Mouse (Mus musculus) thymus, adult 2 months (tissue): ENCODE measurements around the gene D130052B06Rik. TPM values are rescaled to one million over a fixed set of nuclear protein-coding genes. Genes with fewer than 3 reads are reported as not detected.

Experiments
- DNase-seq: peaks from one replicate; pipeline ENCODE4 v3.0.0; 2021
- H3K27ac ChIP-seq: fragments of 200-500 bp; 2 replicates; pipeline ENCODE4 v1.5.1; 2012; ENCODE audit warnings: low read length, control low read depth; ENCODE audit not compliant: control insufficient read depth, insufficient read depth
- H3K27me3 ChIP-seq: fragments of 200-500 bp; 2 replicates; pipeline ENCODE4 v1.6.1; 2012; ENCODE audit warnings: mild to moderate bottlenecking, low read length, moderate library complexity, mixed read lengths; ENCODE audit not compliant: control insufficient read depth, insufficient read depth
- H3K36me3 ChIP-seq: fragments of 200-500 bp; 2 replicates; pipeline ENCODE4 v1.6.1; 2012; ENCODE audit warnings: mild to moderate bottlenecking, low read length, moderate library complexity; ENCODE audit not compliant: control insufficient read depth, insufficient read depth
- H3K4me1 ChIP-seq: fragments of 200-500 bp; replicated peaks from 2 replicates; pipeline ENCODE4 v1.6.1; 2012; ENCODE audit warnings: low read length; ENCODE audit not compliant: control insufficient read depth, insufficient read depth
- H3K4me3 ChIP-seq: fragments of 200-500 bp; 2 replicates; pipeline ENCODE4 v1.5.1; 2012; ENCODE audit warnings: mild to moderate bottlenecking, low read length, control low read depth, moderate library complexity; ENCODE audit not compliant: control insufficient read depth, insufficient read depth
- CTCF ChIP-seq: fragments of 200-500 bp; IDR thresholded peaks from 2 replicates; pipeline ENCODE4 v1.5.1; 2012; ENCODE audit warnings: mild to moderate bottlenecking, control low read depth, low read length, moderate library complexity, borderline replicate concordance; ENCODE audit not compliant: control insufficient read depth, poor library complexity, insufficient read depth; ENCODE audit errors: extremely low read depth
- POLR2A ChIP-seq: fragments of 200-500 bp; IDR thresholded peaks from 2 replicates; pipeline ENCODE4 v1.6.1; 2012; ENCODE audit warnings: mild to moderate bottlenecking, low read length, control low read depth, moderate library complexity; ENCODE audit not compliant: control insufficient read depth, poor library complexity, insufficient read depth; ENCODE audit errors: extremely low read depth
- WGBS: fragments of 180-500 bp; shearing (Covaris S2); methylation state at CpG from one replicate; pipeline ENCODE4 v1.1.7; 2018; 5-methylcytosine and 5-hydroxymethylcytosine counted together
- polyA plus RNA-seq: library from polyadenylated mRNA; depleted of rRNA; stranded (reverse); fragments of >200 nt; gene quantifications from 2 replicates; pipeline ENCODE4 v1.2.3, GENCODE M21; 2012; rRNA removed

D130052B06Rik gene
- 0.09 TPM in 1 of 2 replicates, not detected in the other for polyA plus RNA-seq

DNA sequence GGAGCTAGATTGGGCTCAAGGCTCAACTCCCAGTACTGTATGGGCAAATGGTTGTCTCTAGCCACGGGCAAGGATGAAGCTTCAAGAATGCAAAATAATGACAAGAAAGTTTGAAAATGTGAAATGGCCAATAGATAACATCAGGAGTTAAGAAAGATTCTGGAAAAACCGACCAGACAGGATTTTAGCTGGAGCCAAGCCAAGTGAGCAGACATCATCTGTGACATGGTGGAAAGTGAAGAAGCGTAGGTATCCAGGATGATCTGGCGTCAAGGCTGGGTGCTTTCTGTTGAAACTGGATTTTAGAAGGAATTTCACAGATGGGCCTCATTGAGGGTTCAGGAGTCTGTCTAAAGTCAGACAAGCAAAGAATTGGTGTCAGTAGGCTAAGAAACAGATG, at the start of gene D130052B06Rik:
Gene D130052B06Rik, plus strand, starts transcription at position 317 of the 400 bp plus-strand sequence.
- no peak for TF ChIP-seq POLR2A
- DNase-seq: no peak

DNA sequence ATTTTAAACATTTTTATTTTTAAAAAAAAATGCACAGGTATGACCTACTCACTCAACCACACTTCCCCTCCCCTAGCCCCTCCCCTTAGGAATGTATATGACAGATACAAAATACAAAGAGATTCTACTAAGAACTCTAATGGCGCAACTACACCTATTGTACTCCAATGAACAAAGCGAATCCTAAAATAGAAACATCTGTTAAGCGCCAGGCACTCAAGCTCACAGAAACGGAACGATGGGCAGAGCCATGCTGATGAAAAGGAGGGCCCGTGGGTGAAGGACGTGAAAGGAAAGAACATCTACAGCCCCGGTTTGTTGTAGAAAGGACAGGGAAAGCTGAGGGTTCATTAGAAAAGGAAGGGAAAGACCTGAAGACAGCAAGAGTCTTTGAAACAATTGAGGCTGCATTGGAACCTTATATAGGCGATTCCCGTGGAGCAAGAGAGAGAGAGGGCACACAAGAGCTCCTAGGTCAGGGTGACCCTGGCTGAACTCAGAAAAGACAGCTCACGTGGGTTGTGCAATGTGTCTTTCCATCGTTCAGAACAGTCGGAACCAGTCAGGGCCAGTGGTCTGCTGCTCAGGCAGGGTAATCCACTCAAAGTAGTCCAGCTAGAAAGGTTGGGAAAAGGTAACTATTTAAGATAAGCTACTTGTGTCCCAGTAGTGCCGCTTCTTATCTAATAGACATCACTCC, 48.1 kb upstream of the D130052B06Rik start:
- Histone ChIP-seq H3K27ac (no peak overlapping the region), H3K36me3 (no peaks in the 10 kb centered on the region), H3K27me3 (no peaks in the 10 kb centered on the region), H3K4me1 (no peaks in the 10 kb centered on the region), H3K4me3 (no peak overlapping the region)
- DNase-seq: no peak
- 93% methylated on average over 14 of the region's 14 CpGs for WGBS
- TF ChIP-seq CTCF: no peak
- no peak for TF ChIP-seq POLR2A

More for the DNA sequence above, at the start of gene D130052B06Rik:
- 80% methylated on average over 4 of the region's 4 CpGs for WGBS
- H3K4me1 ChIP-seq: no peaks in the 10 kb centered on the region
- H3K4me3 ChIP-seq: no peak within 1 kb of the TSS
- H3K27me3 ChIP-seq: no peaks in the 10 kb centered on the region
- no peak within 1 kb of the TSS for H3K27ac ChIP-seq
- H3K36me3 ChIP-seq: no peaks in the 10 kb centered on the region

DNA sequence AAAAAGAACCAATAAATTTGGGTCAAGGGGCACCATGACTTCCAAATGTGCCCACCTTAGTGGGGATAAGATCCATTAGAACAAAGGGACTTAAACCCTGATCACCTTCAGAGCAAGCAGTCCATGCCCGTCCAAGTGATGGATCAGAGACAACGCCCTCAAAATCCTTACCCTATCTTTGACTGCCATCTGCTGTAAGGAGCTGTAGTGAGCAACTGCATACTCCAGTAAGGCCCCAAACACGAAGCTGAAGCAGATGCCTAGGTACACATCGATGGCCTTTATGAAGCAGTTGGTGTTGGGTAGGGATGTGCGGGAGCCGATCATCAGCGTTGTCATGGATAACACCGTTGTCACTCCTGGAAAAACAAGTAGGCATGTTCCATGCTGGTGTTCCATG, 45.0 kb upstream of the D130052B06Rik start:
- Histone ChIP-seq H3K27ac (no peak overlapping the region), H3K4me1 (no peaks in the 10 kb centered on the region), H3K4me3 (no peak overlapping the region), H3K27me3 (no peaks in the 10 kb centered on the region), H3K36me3 (no peaks in the 10 kb centered on the region)
- 81% methylated on average over 8 of the region's 8 CpGs for WGBS
- no peak for DNase-seq
- no peak for TF ChIP-seq POLR2A
- no peak for TF ChIP-seq CTCF

DNA sequence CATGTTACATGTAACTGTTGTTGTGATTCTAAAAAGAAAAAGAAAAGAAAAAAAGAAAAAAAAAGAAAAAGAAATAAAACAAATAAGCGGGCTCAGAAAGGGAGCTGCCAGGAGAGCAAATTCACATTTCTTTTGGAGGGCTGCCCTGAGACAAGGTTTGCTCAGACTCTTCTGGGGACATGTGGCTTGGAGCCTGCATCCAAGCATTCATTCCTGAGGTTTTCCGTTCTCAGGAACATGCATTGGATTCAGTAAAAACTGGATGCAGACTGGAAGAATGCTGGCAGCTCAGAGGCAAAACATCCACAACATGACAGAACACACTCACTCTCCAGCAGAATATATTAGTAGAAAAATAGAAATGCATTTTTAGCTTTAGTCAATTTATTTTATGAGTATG, 35.2 kb upstream of the D130052B06Rik start:
- no peak overlapping the region for H3K4me3 ChIP-seq
- H3K36me3 ChIP-seq: no peaks in the 10 kb centered on the region
- no peak for TF ChIP-seq POLR2A
- no peak for TF ChIP-seq CTCF
- H3K4me1 ChIP-seq: no peaks in the 10 kb centered on the region
- 87% methylated on average over 2 of the region's 2 CpGs for whole genome bisulfite sequencing
- DNase-seq: no peak
- H3K27me3 ChIP-seq: no peaks in the 10 kb centered on the region
- no peak overlapping the region for H3K27ac ChIP-seq

DNA sequence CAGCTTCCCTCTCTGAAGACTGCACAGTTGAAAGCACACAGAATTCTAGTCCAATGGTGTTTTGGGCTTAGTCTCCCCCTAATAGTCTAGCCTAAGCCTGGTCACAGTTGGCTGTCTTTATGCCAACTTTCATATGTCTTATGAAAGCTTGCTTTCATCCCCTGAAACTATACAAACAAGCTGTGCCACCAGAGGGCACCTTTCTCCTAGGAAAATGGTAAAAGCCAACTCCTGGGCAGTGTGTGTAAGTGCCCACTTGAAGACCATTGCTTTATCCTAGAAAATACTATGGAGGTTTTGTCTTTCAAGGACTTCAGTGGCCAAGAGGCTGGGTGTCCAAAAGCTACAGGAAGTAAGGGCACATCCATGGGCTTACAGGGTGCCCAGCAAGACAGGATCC, 28.7 kb upstream of the D130052B06Rik start:
- Histone ChIP-seq H3K36me3 (no peaks in the 10 kb centered on the region), H3K4me1 (no peaks in the 10 kb centered on the region), H3K27me3 (no peaks in the 10 kb centered on the region), H3K4me3 (no peak overlapping the region), H3K27ac (no peak overlapping the region)
- DNase-seq: no peak
- no peak for TF ChIP-seq POLR2A
- no peak for TF ChIP-seq CTCF

DNA sequence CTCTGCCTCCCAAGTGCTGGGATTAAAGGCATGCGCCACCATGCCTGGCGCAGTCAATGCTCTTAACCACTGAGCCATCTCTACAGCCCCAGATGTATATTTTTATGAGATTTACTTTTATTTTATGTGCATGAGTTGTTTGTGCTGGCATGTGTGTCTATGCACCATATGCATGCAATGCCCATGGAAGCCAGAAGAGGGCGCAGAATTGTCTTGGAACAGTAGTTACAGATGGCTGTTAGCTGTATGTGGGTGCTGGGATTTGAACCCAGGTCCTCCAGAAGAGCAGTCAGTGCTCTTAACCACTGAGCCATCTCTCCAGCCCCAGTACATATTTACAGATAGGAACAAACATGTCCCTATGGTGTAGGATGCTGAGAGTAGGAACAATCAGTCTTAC, 24.2 kb upstream of the D130052B06Rik start:
- WGBS: 88% methylated on average over 3 of the region's 3 CpGs
- no peak overlapping the region for H3K4me3 ChIP-seq
- DNase-seq: peak; percentile 4
- no peaks in the 10 kb centered on the region for H3K4me1 ChIP-seq
- no peaks in the 10 kb centered on the region for H3K36me3 ChIP-seq
- H3K27ac ChIP-seq: no peak overlapping the region
- TF ChIP-seq CTCF (no peak), POLR2A (no peak)
- no peaks in the 10 kb centered on the region for H3K27me3 ChIP-seq

DNA sequence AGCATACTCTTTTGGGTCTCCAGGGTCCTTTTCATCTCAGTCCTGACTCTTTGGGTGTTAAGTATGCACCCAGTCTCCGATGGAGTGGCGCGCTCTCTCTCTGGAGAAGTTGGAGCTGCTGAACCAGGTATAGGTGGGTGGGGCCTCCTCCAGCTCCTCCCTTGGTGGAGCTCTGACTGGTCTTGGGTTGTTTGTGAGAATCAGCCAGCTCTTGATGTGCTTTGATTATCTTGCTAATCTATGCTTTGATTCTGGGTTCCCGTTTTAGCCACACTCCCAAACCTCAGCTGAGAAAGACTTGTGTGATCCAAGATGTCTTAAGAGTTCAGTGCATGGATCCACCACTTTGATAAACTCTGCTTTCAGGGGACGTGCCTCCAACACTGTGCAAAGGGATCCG, 20.2 kb upstream of the D130052B06Rik start, which contains the start of gene Gabrp:
Gene Gabrp, minus strand, starts transcription at position 101 of the 400 bp plus-strand sequence.
- no peak within 1 kb of the TSS for H3K27ac ChIP-seq
- DNase-seq: no peak
- WGBS: 63% methylated on average over 6 of the region's 6 CpGs
- no peaks in the 10 kb centered on the region for H3K4me1 ChIP-seq
- no peaks in the 10 kb centered on the region for H3K36me3 ChIP-seq
- TF ChIP-seq CTCF (no peak), POLR2A (no peak)
- no peaks in the 10 kb centered on the region for H3K27me3 ChIP-seq
- no peak within 1 kb of the TSS for H3K4me3 ChIP-seq
